Mouse (Mus musculus) lung, embryonic 14.5 days (tissue): Measurements from ENCODE around the gene Hmgcs2. TPM values are rescaled to one million over a fixed set of nuclear protein-coding genes. Genes with fewer than 3 reads are reported as not detected.
A peak's percentile ranks its signal among the peaks of the same experiment; 100 is the strongest.

Source experiments
- ATAC-seq: fragments of 200-750 bp; cut with Nextera tagmentation; 2 replicates; pipeline ENCODE4 v1.8.0; 2017; ENCODE audit warnings: mild to moderate bottlenecking, moderate TSS enrichment, moderate library complexity; ENCODE audit not compliant: insufficient read depth
- DNase-seq: peaks from one replicate; pipeline ENCODE4 v3.0.0-alpha.2; 2015
- H3K27ac ChIP-seq: fragments of 300-500 bp; sonication (generic); 2 replicates; pipeline ENCODE4 v1.5.1; 2014; ENCODE audit warnings: low read depth, mild to moderate bottlenecking, moderate library complexity
- H3K27me3 ChIP-seq: fragments of 300-500 bp; sonication (generic); 2 replicates; pipeline ENCODE4 v1.6.1; 2014; ENCODE audit warnings: low read length, control low read depth; ENCODE audit not compliant: insufficient read depth
- H3K36me3 ChIP-seq: fragments of 300-500 bp; sonication (generic); 2 replicates; pipeline ENCODE4 v1.6.1; 2014; ENCODE audit warnings: control low read depth; ENCODE audit not compliant: insufficient read depth
- H3K4me1 ChIP-seq: fragments of 300-500 bp; sonication (generic); 2 replicates; pipeline ENCODE4 v1.6.1; 2014; ENCODE audit warnings: antibody characterized with exemption, control low read depth; ENCODE audit not compliant: insufficient read depth
- H3K4me2 ChIP-seq: fragments of 300-500 bp; sonication (generic); 2 replicates; pipeline ENCODE4 v1.6.1; 2014; ENCODE audit warnings: mild to moderate bottlenecking
- H3K4me3 ChIP-seq: fragments of 300-500 bp; sonication (generic); 2 replicates; pipeline ENCODE4 v1.5.1; 2014; ENCODE audit warnings: low read depth, low read length
- H3K9ac ChIP-seq: fragments of 300-500 bp; sonication (generic); 2 replicates; pipeline ENCODE4 v1.6.1; 2014
- H3K9me3 ChIP-seq: fragments of 300-500 bp; sonication (generic); 2 replicates; pipeline ENCODE4 v1.6.1; 2016; ENCODE audit warnings: low read depth, low read length, control low read depth
- CTCF ChIP-seq: IDR thresholded peaks from 2 replicates; pipeline ENCODE4 v1.5.1; 2016; ENCODE audit warnings: antibody characterized with exemption, low read depth
- WGBS: fragments of 180-500 bp; shearing (Covaris S2); extraction: QIAGEN DNeasy Blood & Tissue Kit; methylation state at CpG from one replicate; pipeline ENCODE4 v1.1.7; 2014; 5-methylcytosine and 5-hydroxymethylcytosine counted together
- polyA plus RNA-seq: library from polyadenylated mRNA; unstranded; fragments of >200 nt; fragmentation: Nextera tagmentation; extraction: Ambion mirVana; gene quantifications from 2 replicates; pipeline ENCODE4 v1.2.1, GENCODE M21; 2014

Hmgcs2 gene
- polyA plus RNA-seq, 1 experiment from 2014 or later = 1.2 TPM

GRCm38 (mm10) chr3:98317143-98317542 lies 36.9 kb downstream of the Hmgcs2 start:
- DNase-seq (peak; percentile 69), ATAC-seq (no peak)
- Histone ChIP-seq H3K36me3 (peaks cover 45% of the 10 kb centered on the region), H3K27ac (peak overlapping the region; percentile 42; the same call in 1 of the 2 replicates), H3K9ac (no peak overlapping the region), H3K4me2 (no peak overlapping the region), H3K9me3 (no peaks in the 10 kb centered on the region), H3K27me3 (no peaks in the 10 kb centered on the region), H3K4me3 (no peak overlapping the region), H3K4me1 (no peaks in the 10 kb centered on the region)
- 34% methylated on average over 3 of the region's 3 CpGs for WGBS
- TF ChIP-seq CTCF = no peak

GRCm38 (mm10) chr3:98319190-98319589 lies 39.0 kb downstream of the Hmgcs2 start:
- no peaks in the 10 kb centered on the region for H3K27me3 ChIP-seq
- H3K36me3 ChIP-seq = peaks cover 56% of the 10 kb centered on the region
- no peaks in the 10 kb centered on the region for H3K4me1 ChIP-seq
- no peak overlapping the region for H3K27ac ChIP-seq
- no peak for DNase-seq
- WGBS = 54% methylated on average over 2 of the region's 2 CpGs
- no peak for ATAC-seq
- TF ChIP-seq CTCF = no peak
- H3K9me3 ChIP-seq = no peaks in the 10 kb centered on the region
- no peak overlapping the region for H3K9ac ChIP-seq
- no peak overlapping the region for H3K4me3 ChIP-seq
- no peak overlapping the region for H3K4me2 ChIP-seq

GRCm38 (mm10) chr3:98322209-98322608 lies 42.0 kb downstream of the Hmgcs2 start:
- Histone ChIP-seq H3K36me3 (peaks cover 61% of the 10 kb centered on the region), H3K4me1 (no peaks in the 10 kb centered on the region), H3K4me2 (no peak overlapping the region), H3K4me3 (no peak overlapping the region), H3K27me3 (no peaks in the 10 kb centered on the region), H3K9me3 (no peaks in the 10 kb centered on the region), H3K27ac (no peak overlapping the region), H3K9ac (no peak overlapping the region)
- DNase-seq (no peak), ATAC-seq (no peak)
- no peak for TF ChIP-seq CTCF
- WGBS = 89% methylated on average over 5 of the region's 5 CpGs

- Histone ChIP-seq H3K27me3 (no peaks in the 10 kb centered on the region), H3K9ac (no peak overlapping the region), H3K27ac (no peak overlapping the region), H3K4me3 (no peak overlapping the region), H3K9me3 (no peaks in the 10 kb centered on the region), H3K4me2 (no peak overlapping the region), H3K36me3 (peaks cover 73% of the 10 kb centered on the region), H3K4me1 (no peaks in the 10 kb centered on the region)
- 54% methylated on average over 9 of the region's 9 CpGs for WGBS
- DNase-seq (no peak), ATAC-seq (no peak)
- TF ChIP-seq CTCF = no peak
Measured at GRCm38 (mm10) chr3:98324235-98324634, 44.0 kb downstream of the Hmgcs2 start.

- DNase-seq = no peak
- 0 out of 2 replicates have a peak, but pooled peaks cover 6% of the 10 kb centered on the region for H3K4me1 ChIP-seq
- TF ChIP-seq CTCF = no peak
- H3K4me3 ChIP-seq = no peak overlapping the region
- H3K27ac ChIP-seq = no peak overlapping the region
- ATAC-seq = no peak
- no peak overlapping the region for H3K9ac ChIP-seq
- H3K27me3 ChIP-seq = no peaks in the 10 kb centered on the region
- H3K4me2 ChIP-seq = no peak overlapping the region
- 74% methylated on average over 2 of the region's 2 CpGs for WGBS
- peaks cover 32% of the 10 kb centered on the region for H3K36me3 ChIP-seq
- H3K9me3 ChIP-seq = no peaks in the 10 kb centered on the region
Measured at GRCm38 (mm10) chr3:98334010-98334409, 53.8 kb downstream of the Hmgcs2 start.

- no peak overlapping the region for H3K9ac ChIP-seq
- ATAC-seq = no peak
Measured at GRCm38 (mm10) chr3:98335331-98335730, 55.1 kb downstream of the Hmgcs2 start.

GRCm38 (mm10) chr3:98335886-98336285 lies 55.7 kb downstream of the Hmgcs2 start:
- no peaks in the 10 kb centered on the region for H3K27me3 ChIP-seq
- peaks cover 21% of the 10 kb centered on the region for H3K36me3 ChIP-seq
- no peak overlapping the region for H3K9ac ChIP-seq
- WGBS = 66% methylated on average over 7 of the region's 7 CpGs
- ATAC-seq = no peak
- 0 out of 2 replicates have a peak, but pooled peaks cover 6% of the 10 kb centered on the region for H3K4me1 ChIP-seq
- H3K9me3 ChIP-seq = no peaks in the 10 kb centered on the region
- no peak for DNase-seq
- no peak overlapping the region for H3K4me2 ChIP-seq
- no peak for TF ChIP-seq CTCF
- no peak overlapping the region for H3K27ac ChIP-seq
- H3K4me3 ChIP-seq = no peak overlapping the region

More at GRCm38 (mm10) chr3:98335331-98335730, 55.1 kb downstream of the Hmgcs2 start:
- no peak for DNase-seq
- Histone ChIP-seq H3K4me3 (no peak overlapping the region), H3K9me3 (no peaks in the 10 kb centered on the region), H3K4me2 (no peak overlapping the region), H3K27me3 (no peaks in the 10 kb centered on the region), H3K27ac (no peak overlapping the region), H3K36me3 (peaks cover 21% of the 10 kb centered on the region), H3K4me1 (0 out of 2 replicates have a peak, but pooled peaks cover 6% of the 10 kb centered on the region)
- TF ChIP-seq CTCF = no peak
